Mouse (Mus musculus): ENCODE measurements at regions not wholly inside any gene's neighbourhood (a gene's known extent, or its start where the extent isn't known, plus 50 kb on each side); places are given as distances from the start of the nearest gene placed in this dataset.
"Not testable (repeated sequence)": the region's sequence is repeated elsewhere in the genome, so short reads cannot be mapped to it uniquely, and the experiment has no call there.

- DNase-seq (ENCODE audit: low spot score in 2 of 2): no peak
These were observed 153.1 kb upstream of the Gm17728 start for GRCm38 (mm10) chr17:9268776-9269175.

GRCm38 (mm10) chr17:9278046-9278445 lies 143.8 kb upstream of the Gm17728 start:
- DNase-seq (ENCODE audit: low spot score in 2 of 2): not testable (repeated sequence)

GRCm38 (mm10) chr17:9279481-9279880 lies 142.4 kb upstream of the Gm17728 start:
- DNase-seq (ENCODE audit: low spot score in 2 of 2): no peak

- DNase-seq (ENCODE audit: low spot score in 2 of 2): no peak
These were observed 140.0 kb upstream of the Gm17728 start for GRCm38 (mm10) chr17:9281891-9282290.

GRCm38 (mm10) chr17:9282333-9283176 lies 139.3 kb upstream of the Gm17728 start:
- no peak for DNase-seq (ENCODE audit: low spot score in 2 of 2)

- no peak for DNase-seq (ENCODE audit: low spot score in 2 of 2)
These were observed 135.4 kb upstream of the Gm17728 start for GRCm38 (mm10) chr17:9286431-9286830.

- no peak for DNase-seq (ENCODE audit: low spot score in 2 of 2)
These were observed 135.0 kb upstream of the Gm17728 start for GRCm38 (mm10) chr17:9286834-9287233.

- no peak for DNase-seq (ENCODE audit: low spot score in 2 of 2)
These were observed 134.2 kb upstream of the Gm17728 start for GRCm38 (mm10) chr17:9287682-9288081.

GRCm38 (mm10) chr17:9291601-9292000 lies 130.3 kb upstream of the Gm17728 start:
- no peak for DNase-seq (ENCODE audit: low spot score in 2 of 2)

- peak; percentile 35 to 77 for DNase-seq (ENCODE audit: low spot score in 2 of 2)
These were observed 129.6 kb upstream of the Gm17728 start for GRCm38 (mm10) chr17:9292296-9292695.

- peak in 1 of 2 experiments; percentile 11 for DNase-seq (ENCODE audit: low spot score in 2 of 2)
These were observed 125.5 kb upstream of the Gm17728 start for GRCm38 (mm10) chr17:9296371-9296770.

GRCm38 (mm10) chr17:9298231-9298630 lies 123.6 kb upstream of the Gm17728 start:
- DNase-seq (ENCODE audit: low spot score in 2 of 2): no peak

- DNase-seq (ENCODE audit: low spot score in 2 of 2): no peak
These were observed 120.8 kb upstream of the Gm17728 start for GRCm38 (mm10) chr17:9301101-9301501.

GRCm38 (mm10) chr17:9308507-9308906 lies 113.4 kb upstream of the Gm17728 start:
- DNase-seq (ENCODE audit: low spot score in 2 of 2): no peak

GRCm38 (mm10) chr17:9322772-9323171 lies 99.1 kb upstream of the Gm17728 start:
- no peak for DNase-seq (ENCODE audit: low spot score in 2 of 2)

GRCm38 (mm10) chr17:9328886-9329455 lies 92.9 kb upstream of the Gm17728 start:
- DNase-seq (ENCODE audit: low spot score in 2 of 2): peak in 1 of 2 experiments; percentile 11

- no peak for DNase-seq (ENCODE audit: low spot score in 2 of 2)
These were observed 64.2 kb upstream of the Gm17728 start for GRCm38 (mm10) chr17:9357572-9358159.

All from layer of hippocampus, adult 18-20 months (tissue).